ENCODE assay signal across 21 mouse cellular contexts in genomic region chr10:96379016-96379771, GRCm38 (mm10).
DNase-seq lines count a peak whose midpoint lies in the region; ATAC-seq and TF ChIP-seq lines count a peak whose summit lies in the region.
"Had no signal": no experiment of that assay in that cellular context is flagged by ENCODE, and none has a peak within 500 bp of the region (broad histone marks: within the 10 kb centered on the region; RNA-seq: fewer than 3 reads in every experiment).

No protein-coding gene starts in this region.

- no peak for TF ChIP-seq CTCF in liver, adult 2 months (IDR thresholded peaks at IDR 0.05; ENCODE audit: low read depth, low read length)
- TF ChIP-seq CTCF in CH12.LX (conservative IDR thresholded peaks at IDR 0.05 in 1 of 2, IDR thresholded peaks at IDR 0.05 in 1 of 2; ENCODE audit: low read depth in 2 of 2, low read length in 2 of 2): no peak
- no peak for TF ChIP-seq CTCF in hindbrain, postnatal 0 days (IDR thresholded peaks at IDR 0.05; ENCODE audit: low read depth)

- no peaks in the 10 kb centered on the region for H3K79me2 ChIP-seq in liver, adult 2 months (ENCODE audit: control insufficient read depth, insufficient read depth, low read length)
- no peaks in the 10 kb centered on the region for H3K79me2 ChIP-seq in CH12.LX (replicated peaks; ENCODE audit: control insufficient read depth, extremely low read depth, insufficient read depth, poor library complexity, severe bottlenecking)

- H3K27me3 ChIP-seq in liver, adult 2 months (ENCODE audit: control insufficient read depth, insufficient read depth, low read length): no peaks in the 10 kb centered on the region
- H3K27me3 ChIP-seq in CH12.LX (replicated peaks): no peaks in the 10 kb centered on the region
- H3K27me3 ChIP-seq in intestine, embryonic 15.5 days (replicated peaks): no peaks in the 10 kb centered on the region
- no peaks in the 10 kb centered on the region for H3K27me3 ChIP-seq in splenic B cell, adult 2 months (ENCODE audit: control insufficient read depth, insufficient read depth, low read length, poor library complexity, severe bottlenecking)
- no peaks in the 10 kb centered on the region for H3K27me3 ChIP-seq in hindbrain, postnatal 0 days (ENCODE audit: insufficient read depth, low read length)
- H3K27me3 ChIP-seq: embryonic facial prominence, embryonic 13.5 days; heart, embryonic 12.5 days; hindbrain, embryonic 13.5 days; midbrain, embryonic 12.5 days; neural tube, embryonic 13.5 days had no signal

- in situ Hi-C loops in CH12.LX (cut with MboI; ENCODE audit: low pct_ligation_motif_present, low pct_unique_long_range_greater_than_20kb, low sequenced_read_pairs): loop anchor here (10.0 kb wide), 1 partner anchor 164 kb away; no protein-coding TSS in a partner anchor

- no peak overlapping the region for H3K4me3 ChIP-seq in liver, adult 2 months (ENCODE audit: insufficient read depth, low read depth, low read length)
- H3K4me3 ChIP-seq in CH12.LX (replicated peaks in 1 of 3; ENCODE audit: low read depth in 2 of 3, low read length in 2 of 3, poor library complexity in 1 of 3): no peak overlapping the region
- H3K4me3 ChIP-seq in intestine, embryonic 15.5 days (replicated peaks): no peak overlapping the region
- H3K4me3 ChIP-seq in hindbrain, postnatal 0 days (ENCODE audit: low read length): no peak overlapping the region
- H3K4me3 ChIP-seq: embryonic facial prominence, embryonic 13.5 days; heart, embryonic 12.5 days; hindbrain, embryonic 13.5 days; layer of hippocampus, adult 2 months; midbrain, embryonic 12.5 days; neural tube, embryonic 13.5 days had no signal

- H3K9me3 ChIP-seq in CH12.LX (replicated peaks; ENCODE audit: low read length): no peaks in the 10 kb centered on the region
- H3K9me3 ChIP-seq in intestine, embryonic 15.5 days: no peaks in the 10 kb centered on the region
- H3K9me3 ChIP-seq in hindbrain, postnatal 0 days (ENCODE audit: low read length): no peaks in the 10 kb centered on the region
- H3K9me3 ChIP-seq: embryonic facial prominence, embryonic 13.5 days; heart, embryonic 12.5 days; hindbrain, embryonic 13.5 days; midbrain, embryonic 12.5 days; neural tube, embryonic 13.5 days had no signal

- dilution Hi-C loops in CH12.LX (cut with MboI; ENCODE audit: extremely low pct_ligation_motif_present, extremely low pct_unique_long_range_greater_than_20kb, low sequenced_read_pairs): no loop called here

- H3K36me3 ChIP-seq in liver, adult 2 months (ENCODE audit: control insufficient read depth, insufficient read depth, low read length): no peaks in the 10 kb centered on the region
- H3K36me3 ChIP-seq in CH12.LX (replicated peaks in 1 of 2; ENCODE audit: control insufficient read depth in 1 of 2, insufficient read depth in 1 of 2, low read length in 1 of 2): no peaks in the 10 kb centered on the region
- H3K36me3 ChIP-seq in intestine, embryonic 15.5 days: no peaks in the 10 kb centered on the region
- no peaks in the 10 kb centered on the region for H3K36me3 ChIP-seq in splenic B cell, adult 2 months (ENCODE audit: control insufficient read depth, insufficient read depth, low read length, poor library complexity, severe bottlenecking)
- H3K36me3 ChIP-seq in hindbrain, postnatal 0 days (ENCODE audit: insufficient read depth, low read length): no peaks in the 10 kb centered on the region
- H3K36me3 ChIP-seq: embryonic facial prominence, embryonic 13.5 days; heart, embryonic 12.5 days; hindbrain, embryonic 13.5 days; midbrain, embryonic 12.5 days; neural tube, embryonic 13.5 days had no signal

- peak; percentile 24 for DNase-seq in liver, adult 2 months (ENCODE audit: extremely low read depth, low read depth, low spot score)
- DNase-seq in liver: no peak
- DNase-seq in CH12.LX (ENCODE audit: extremely low read depth): no peak
- peak; percentile 68 for DNase-seq in splenic B cell, adult 2 months (ENCODE audit: low read depth, low spot score)
- no peak for DNase-seq in neural tube, embryonic 10.5 days (ENCODE audit: extremely low spot score, low spot score)
- no peak for DNase-seq in hindbrain, postnatal 0 days (ENCODE audit: low spot score)
- DNase-seq: adrenal gland, adult 8-10 months; cerebellum, postnatal 10 days; kidney, adult 18-20 months; kidney, postnatal 10 days; lung, postnatal 14 days; right cerebral cortex, adult 18-20 months; thymus, postnatal 4 days had no signal

- WGBS in liver, adult 2 months: 79% methylated on average over 9 of the region's 9 CpGs
- WGBS in intestine, embryonic 15.5 days: 47% methylated on average over 9 of the region's 9 CpGs
- WGBS in hindbrain, postnatal 0 days: 89% methylated on average over 9 of the region's 9 CpGs

- no peak for TF ChIP-seq POLR2A in liver, adult 2 months (IDR thresholded peaks at IDR 0.05; ENCODE audit: extremely low read depth, insufficient read depth, low read length)
- no peak for TF ChIP-seq POLR2A in CH12.LX (IDR thresholded peaks at IDR 0.05; ENCODE audit: low read depth, low read length)

- H3K9ac ChIP-seq in liver, adult 2 months (ENCODE audit: low read depth, low read length): no peak overlapping the region
- H3K9ac ChIP-seq in CH12.LX (ENCODE audit: insufficient read depth, low read depth): peak overlapping the region; percentile 21; the same call in 1 of the 2 replicates
- no peak overlapping the region for H3K9ac ChIP-seq in intestine, embryonic 15.5 days
- H3K9ac ChIP-seq in hindbrain, postnatal 0 days (replicated peaks; ENCODE audit: low read length): no peak overlapping the region
- H3K9ac ChIP-seq: embryonic facial prominence, embryonic 13.5 days; heart, embryonic 12.5 days; hindbrain, embryonic 13.5 days; midbrain, embryonic 12.5 days; neural tube, embryonic 13.5 days had no signal

- no peak overlapping the region for H3K27ac ChIP-seq in liver, adult 2 months (replicated peaks; ENCODE audit: insufficient read depth, low read depth, low read length)
- H3K27ac ChIP-seq in CH12.LX (ENCODE audit: insufficient read depth, low read depth): peak overlapping the region; percentile 81
- H3K27ac ChIP-seq in intestine, embryonic 15.5 days: no peak overlapping the region
- no peak overlapping the region for H3K27ac ChIP-seq in hindbrain, postnatal 0 days
- H3K27ac ChIP-seq: embryonic facial prominence, embryonic 13.5 days; hindbrain, embryonic 13.5 days; layer of hippocampus, adult 2 months; midbrain, embryonic 12.5 days; neural tube, embryonic 13.5 days had no signal

- no peak overlapping the region for H3K4me2 ChIP-seq in CH12.LX (ENCODE audit: insufficient read depth, low read depth, poor library complexity, severe bottlenecking)
- H3K4me2 ChIP-seq in intestine, embryonic 15.5 days (replicated peaks): no peak overlapping the region
- H3K4me2 ChIP-seq in hindbrain, postnatal 0 days (ENCODE audit: low read depth, low read length): no peak overlapping the region
- H3K4me2 ChIP-seq: embryonic facial prominence, embryonic 13.5 days; heart, embryonic 12.5 days; hindbrain, embryonic 13.5 days; midbrain, embryonic 12.5 days; neural tube, embryonic 13.5 days had no signal

- H3K4me1 ChIP-seq in liver, adult 2 months (ENCODE audit: control insufficient read depth, insufficient read depth, low read length): no peaks in the 10 kb centered on the region
- peaks cover 41 to 57% of the 10 kb centered on the region in 2 experiments for H3K4me1 ChIP-seq in CH12.LX (ENCODE audit: control insufficient read depth in 1 of 2, insufficient read depth in 2 of 2)
- H3K4me1 ChIP-seq in intestine, embryonic 15.5 days (replicated peaks): no peaks in the 10 kb centered on the region
- no peaks in the 10 kb centered on the region for H3K4me1 ChIP-seq in hindbrain, postnatal 0 days (ENCODE audit: insufficient read depth, low read length)
- H3K4me1 ChIP-seq: embryonic facial prominence, embryonic 13.5 days; heart, embryonic 12.5 days; hindbrain, embryonic 13.5 days; midbrain, embryonic 12.5 days; neural tube, embryonic 13.5 days had no signal

- TF ChIP-seq RAD21 in CH12.LX (IDR thresholded peaks at IDR 0.05; ENCODE audit: low read depth, low read length): no peak

- TF ChIP-seq EP300 in CH12.LX (IDR thresholded peaks at IDR 0.05; ENCODE audit: low read length): no peak

- peak; percentile 25; the same call in 1 of the 2 replicates for ATAC-seq in intestine, embryonic 15.5 days
- ATAC-seq in hindbrain, postnatal 0 days: no peak
- ATAC-seq: forebrain, embryonic 16.5 days had no signal

TF ChIP-seq in CH12.LX, 34 proteins besides CTCF, POLR2A, EP300 and RAD21:
- TF ChIP-seq E2F4 (IDR thresholded peaks at IDR 0.05; ENCODE audit: insufficient replicate concordance, low read depth, low read length) (no peak), TBP (conservative IDR thresholded peaks at IDR 0.05; ENCODE audit: low read depth, low read length) (no peak), KAT2A (IDR thresholded peaks at IDR 0.05; ENCODE audit: insufficient replicate concordance, low read length) (no peak), IRF4 (IDR thresholded peaks at IDR 0.05; ENCODE audit: low read depth, low read length) (0 out of 2 replicates have a peak, but pooled peaks have one; percentile 32), PAX5 (IDR thresholded peaks at IDR 0.05; ENCODE audit: low read length) (no peak), CHD1 (IDR thresholded peaks at IDR 0.05; ENCODE audit: low read depth, low read length) (no peak), ZC3H11A (IDR thresholded peaks at IDR 0.05; ENCODE audit: low read depth, low read length) (no peak), MAX (IDR thresholded peaks at IDR 0.05; ENCODE audit: low read length) (no peak), ELF1 (IDR thresholded peaks at IDR 0.05; ENCODE audit: low read depth, low read length) (0 out of 2 replicates have a peak, but pooled peaks have one; percentile 25), JUND (conservative IDR thresholded peaks at IDR 0.05; ENCODE audit: low read depth, low read length) (no peak), USF1 (IDR thresholded peaks at IDR 0.05; ENCODE audit: low read depth, low read length) (no peak)

Comparison
In these comparisons a context has a peak if more than half of its experiments do, and no peak if none do; other contexts are left out.
1. DNase-seq: peak in liver, adult 2 months (single experiment) and splenic B cell, adult 2 months (single experiment); none in liver (single experiment), CH12.LX (single experiment), neural tube, embryonic 10.5 days (single experiment) and hindbrain, postnatal 0 days (single experiment).